Mouse (Mus musculus) heart, postnatal 0 days (tissue): ENCODE measurements around the gene Mpdu1. TPM values are rescaled to one million over a fixed set of nuclear protein-coding genes. Genes with fewer than 3 reads are reported as not detected.

Source experiments
- ATAC-seq: fragments of 200-750 bp; cut with Nextera tagmentation; 2 replicates; pipeline ENCODE4 v1.8.0; 2017; ENCODE audit warnings: low read depth, moderate number of reproducible peaks, moderate library complexity; ENCODE audit not compliant: insufficient read depth
- DNase-seq: peaks from one replicate; pipeline ENCODE4 v3.0.0-alpha.2; 2016; ENCODE audit warnings: low spot score
- H3K27ac ChIP-seq: fragments of 300-500 bp; sonication (generic); 2 replicates; pipeline ENCODE4 v1.5.1; 2014; ENCODE audit warnings: low read depth, mild to moderate bottlenecking
- H3K27me3 ChIP-seq: fragments of 300-500 bp; sonication (generic); 2 replicates; pipeline ENCODE4 v1.6.1; 2014; ENCODE audit warnings: low read length, mixed read lengths; ENCODE audit not compliant: control insufficient read depth, insufficient read depth
- H3K36me3 ChIP-seq: fragments of 300-500 bp; sonication (generic); replicated peaks from 2 replicates; pipeline ENCODE4 v1.6.1; 2014; ENCODE audit warnings: low read length, mixed read lengths; ENCODE audit not compliant: control insufficient read depth, insufficient read depth
- H3K4me1 ChIP-seq: fragments of 300-500 bp; sonication (generic); 2 replicates; pipeline ENCODE4 v1.6.1; 2014; ENCODE audit warnings: antibody characterized with exemption; ENCODE audit not compliant: control insufficient read depth, insufficient read depth
- H3K4me2 ChIP-seq: fragments of 300-500 bp; sonication (generic); 2 replicates; pipeline ENCODE4 v1.6.1; 2014; ENCODE audit warnings: low read depth, mild to moderate bottlenecking, low read length, moderate library complexity
- H3K4me3 ChIP-seq: fragments of 300-500 bp; sonication (generic); 2 replicates; pipeline ENCODE4 v1.5.1; 2014; ENCODE audit warnings: low read depth, low read length
- H3K9ac ChIP-seq: fragments of 300-500 bp; sonication (generic); replicated peaks from 2 replicates; pipeline ENCODE4 v1.6.1; 2014; ENCODE audit warnings: low read depth, low read length, mixed read lengths
- H3K9me3 ChIP-seq: fragments of 300-500 bp; sonication (generic); replicated peaks from 2 replicates; pipeline ENCODE4 v1.6.1; 2016; ENCODE audit warnings: low read length; ENCODE audit not compliant: control insufficient read depth
- CTCF ChIP-seq: IDR thresholded peaks from 2 replicates; pipeline ENCODE4 v1.5.1; 2016; ENCODE audit warnings: antibody characterized with exemption, control low read depth, low read depth
- EP300 ChIP-seq: IDR thresholded peaks from 2 replicates; pipeline ENCODE4 v1.6.1; 2016; ENCODE audit warnings: antibody characterized with exemption, low read depth
- WGBS: fragments of 180-500 bp; shearing (Covaris S2); extraction: QIAGEN DNeasy Blood & Tissue Kit; methylation state at CpG from one replicate; pipeline ENCODE4 v1.1.7; 2014; 5-methylcytosine and 5-hydroxymethylcytosine counted together
- polyA plus RNA-seq: library from polyadenylated mRNA; unstranded; fragments of >200 nt; fragmentation: Nextera tagmentation; extraction: Ambion mirVana; gene quantifications from 2 replicates; pipeline ENCODE4 v1.2.1, GENCODE M21; 2015
- total RNA-seq: library from RNA; depleted of rRNA; stranded (reverse); fragments of >200 nt; gene quantifications from 2 replicates; pipeline ENCODE4 v1.2.3, GENCODE M21; 2014; ENCODE audit warnings: low replicate concordance

Mpdu1 gene
- total and polyA plus RNA-seq, 2 experiments from 2014 or later: 30.0 to 123 TPM

DNA sequence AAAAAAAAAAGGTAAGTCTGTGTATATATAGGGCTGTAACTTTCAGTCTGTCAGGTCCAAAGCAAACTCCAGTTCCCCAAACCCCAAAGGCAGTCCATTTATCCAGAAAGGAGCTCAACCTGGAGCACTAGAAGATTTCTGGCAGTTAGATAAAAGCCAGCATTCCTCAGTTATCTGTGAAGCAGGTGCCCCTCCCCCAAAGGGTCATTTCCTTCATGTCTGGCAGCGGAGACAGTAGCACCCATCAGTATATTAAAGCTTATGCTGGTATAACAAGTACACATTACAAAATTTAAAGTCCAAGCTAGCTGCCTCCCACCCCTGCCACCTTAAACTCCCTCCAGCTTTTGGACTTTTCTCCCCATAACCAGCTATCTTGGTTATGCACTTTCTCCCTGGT lies 37.2 kb upstream of the Mpdu1 start:
- no peak overlapping the region for H3K9ac ChIP-seq
- 3% methylated on average over 1 of the region's 1 CpGs for WGBS
- DNase-seq (no peak), ATAC-seq (no peak)
- H3K4me3 ChIP-seq: no peak overlapping the region
- H3K9me3 ChIP-seq: no peaks in the 10 kb centered on the region
- H3K4me1 ChIP-seq: peaks cover 9% of the 10 kb centered on the region; the same call in 1 of the 2 replicates
- TF ChIP-seq EP300 (no peak), CTCF (no peak)
- no peak overlapping the region for H3K27ac ChIP-seq
- H3K27me3 ChIP-seq: no peaks in the 10 kb centered on the region
- H3K36me3 ChIP-seq: no peaks in the 10 kb centered on the region
- H3K4me2 ChIP-seq: no peak overlapping the region

DNA sequence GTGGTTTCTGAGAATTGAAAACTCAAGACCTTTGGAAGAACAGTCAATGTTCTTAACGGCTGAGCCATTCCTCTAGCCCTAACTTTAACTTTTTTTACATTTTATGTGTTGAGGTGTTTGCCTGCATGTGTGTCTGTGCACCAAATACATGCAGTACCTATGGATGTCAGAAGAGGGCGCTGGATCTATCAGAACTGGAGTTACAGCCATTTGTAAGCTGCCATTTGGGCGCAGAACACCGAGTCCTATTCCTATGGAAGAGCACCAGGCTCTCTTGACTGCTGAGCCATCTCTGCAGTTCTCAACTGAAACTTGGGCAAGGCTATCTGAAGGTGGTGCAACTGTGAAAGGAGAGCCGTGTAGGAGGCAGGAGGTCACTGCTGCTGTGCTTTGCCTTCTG lies 36.1 kb upstream of the Mpdu1 start:
- Histone ChIP-seq H3K4me3 (no peak overlapping the region), H3K9ac (no peak overlapping the region), H3K9me3 (no peaks in the 10 kb centered on the region), H3K4me1 (peaks cover 9% of the 10 kb centered on the region; the same call in 1 of the 2 replicates), H3K27ac (no peak overlapping the region), H3K36me3 (no peaks in the 10 kb centered on the region), H3K27me3 (no peaks in the 10 kb centered on the region), H3K4me2 (no peak overlapping the region)
- no peak for TF ChIP-seq CTCF
- no peak for TF ChIP-seq EP300
- no peak for DNase-seq
- ATAC-seq: no peak
- 70% methylated on average over 5 of the region's 5 CpGs for WGBS

DNA sequence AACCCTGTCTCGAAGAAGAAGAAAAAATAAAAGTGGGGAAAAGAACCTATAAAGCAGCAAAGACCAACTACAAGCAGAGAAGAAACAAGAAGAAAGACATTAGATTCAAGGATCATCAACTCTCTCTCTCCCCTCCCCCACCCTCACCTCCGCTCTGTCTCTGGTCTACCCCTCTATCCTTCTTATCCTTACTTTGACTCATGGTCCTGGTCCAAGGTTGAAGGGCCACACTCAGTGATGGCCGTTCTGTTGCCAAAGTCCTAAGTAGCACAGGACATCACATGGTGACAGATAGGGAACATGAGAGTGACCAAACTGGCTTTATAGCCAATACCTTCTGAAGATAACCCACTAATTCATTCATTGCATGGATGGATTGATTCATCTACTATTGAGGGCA lies 35.0 kb upstream of the Mpdu1 start:
- Histone ChIP-seq H3K4me2 (no peak overlapping the region), H3K27ac (no peak overlapping the region), H3K4me3 (no peak overlapping the region), H3K27me3 (no peaks in the 10 kb centered on the region), H3K4me1 (peaks cover 9% of the 10 kb centered on the region; the same call in 1 of the 2 replicates), H3K9me3 (no peaks in the 10 kb centered on the region), H3K9ac (no peak overlapping the region), H3K36me3 (no peaks in the 10 kb centered on the region)
- ATAC-seq (no peak), DNase-seq (no peak)
- WGBS: 76% methylated on average over 3 of the region's 3 CpGs
- no peak for TF ChIP-seq EP300
- TF ChIP-seq CTCF: no peak

DNA sequence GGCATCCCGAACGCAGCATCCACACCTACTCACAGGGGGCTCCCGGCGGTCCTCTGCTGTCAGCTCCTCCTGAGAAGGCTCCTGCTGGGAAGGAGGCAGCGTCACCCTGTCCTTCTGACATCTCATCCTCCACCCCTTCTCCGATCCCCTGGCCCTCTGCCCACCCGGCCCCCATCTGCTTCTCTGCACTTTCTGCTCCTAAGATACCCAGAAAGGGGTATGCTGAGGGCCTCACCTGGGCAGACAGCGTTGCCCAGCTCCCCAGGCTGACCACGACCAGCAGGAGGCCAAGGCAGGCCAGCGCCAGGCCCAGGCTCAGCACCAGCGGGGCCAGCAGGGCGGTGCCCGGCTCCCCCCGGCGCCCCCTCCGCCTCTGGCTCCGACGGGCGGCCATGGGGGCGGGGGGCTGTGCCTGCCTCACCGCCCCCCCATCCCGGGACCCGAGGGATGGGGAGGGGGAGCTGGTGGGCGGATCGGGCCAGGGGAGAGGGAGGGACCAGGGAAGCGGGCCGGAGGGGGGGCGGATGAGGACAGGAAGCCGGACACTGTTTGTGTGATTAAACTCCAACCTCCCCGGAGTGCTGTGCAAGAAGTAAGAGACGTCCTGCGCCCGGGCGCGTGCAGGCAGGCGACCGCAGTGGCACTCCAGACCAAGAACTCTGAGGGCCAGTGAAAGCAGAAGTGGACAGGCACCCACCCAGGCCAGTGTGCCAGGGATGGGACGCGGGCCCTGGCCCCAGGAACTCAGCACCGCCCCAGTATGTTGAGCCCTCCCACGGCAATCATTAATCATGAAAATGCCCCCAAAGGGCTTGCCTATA lies 33.1 kb upstream of the Mpdu1 start, which contains the start of the genes Tnfsf12 and Tnfsfm13:
TSS of gene Tnfsf12 (minus strand) at position 489 of the 821 bp plus-strand sequence.
TSS of gene Tnfsfm13 (minus strand) at position 738 of the 821 bp plus-strand sequence.
- H3K9ac ChIP-seq: peak within 1 kb of the TSS; percentile 68
- DNase-seq (peak; percentile 63), ATAC-seq (peak; percentile 76)
- H3K4me2 ChIP-seq: peak within 1 kb of the TSS; percentile 73
- H3K9me3 ChIP-seq: no peaks in the 10 kb centered on the region
- no peak for TF ChIP-seq EP300
- no peak for TF ChIP-seq CTCF
- peak within 1 kb of the TSS; percentile 55 for H3K4me3 ChIP-seq
- H3K27ac ChIP-seq: peak within 1 kb of the TSS; percentile 72
- peaks cover 9% of the 10 kb centered on the region; the same call in 1 of the 2 replicates for H3K4me1 ChIP-seq
- H3K36me3 ChIP-seq: no peaks in the 10 kb centered on the region
- no peaks in the 10 kb centered on the region for H3K27me3 ChIP-seq
- WGBS: 4% methylated on average over 40 of the region's 41 CpGs

- Histone ChIP-seq H3K9me3 (no peaks in the 10 kb centered on the region), H3K4me3 (peak overlapping the region; percentile 55), H3K4me2 (peak overlapping the region; percentile 73), H3K36me3 (no peaks in the 10 kb centered on the region), H3K4me1 (peaks cover 9% of the 10 kb centered on the region; the same call in 1 of the 2 replicates), H3K9ac (peak overlapping the region; percentile 68), H3K27ac (peak overlapping the region; percentile 72), H3K27me3 (no peaks in the 10 kb centered on the region)
- DNase-seq: no peak
- no peak for TF ChIP-seq CTCF
- no peak for TF ChIP-seq EP300
- 27% methylated on average over 6 of the region's 6 CpGs for WGBS
- ATAC-seq: 0 out of 2 replicates have a peak, but pooled peaks have one; percentile 5
Observed at GRCm38 (mm10) chr11:69695046-69695360, 32.6 kb upstream of the Mpdu1 start.
